Mouse (Mus musculus): ENCODE measurements around the gene Ccdc71. TPM values are rescaled to one million over a fixed set of nuclear protein-coding genes. Genes with fewer than 3 reads are reported as not detected.

Gene Ccdc71
- polyA plus RNA-seq, 1 experiment, result 26.0 TPM

DNA sequence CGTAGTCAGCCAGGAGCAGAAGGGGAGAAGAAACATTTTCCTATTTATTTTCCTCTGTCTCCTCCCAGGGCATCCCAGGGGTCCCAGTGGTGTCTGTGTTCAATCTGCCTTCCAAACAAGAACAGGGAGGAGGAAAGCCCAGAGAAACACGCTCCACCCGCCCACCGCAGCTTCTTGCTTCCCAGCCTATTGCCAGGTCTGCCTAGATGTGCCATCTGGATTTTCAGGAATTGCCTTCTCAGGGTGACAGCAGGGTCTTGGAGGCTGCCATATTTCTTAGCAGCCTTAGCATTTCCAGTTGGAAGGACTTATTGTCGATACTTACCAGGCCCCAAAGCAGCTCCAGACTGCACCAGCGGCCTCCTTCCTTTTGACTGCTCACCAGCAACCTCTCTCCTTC, 21.2 kb upstream of the Ccdc71 start:
- Histone ChIP-seq H3K27ac (ENCODE audit: insufficient read depth, low read depth, low read length) (no peak overlapping the region), H3K4me1 (ENCODE audit: control insufficient read depth, insufficient read depth, low read length) (no peaks in the 10 kb centered on the region), H3K36me3 (ENCODE audit: control insufficient read depth, insufficient read depth, low read length) (no peaks in the 10 kb centered on the region), H3K4me3 (ENCODE audit: insufficient read depth, low read depth, low read length) (no peak overlapping the region), H3K27me3 (replicated peaks; ENCODE audit: control insufficient read depth, insufficient read depth, low read length) (no peaks in the 10 kb centered on the region)
- TF ChIP-seq CTCF (conservative IDR thresholded peaks at IDR 0.05; ENCODE audit: insufficient read depth, insufficient read length, low read depth, low read length) (no peak), POLR2A (IDR thresholded peaks at IDR 0.05; ENCODE audit: low read depth, low read length) (no peak)
- DNase-seq, result no peak
- WGBS, result 94% methylated on average over 6 of the region's 6 CpGs

DNA sequence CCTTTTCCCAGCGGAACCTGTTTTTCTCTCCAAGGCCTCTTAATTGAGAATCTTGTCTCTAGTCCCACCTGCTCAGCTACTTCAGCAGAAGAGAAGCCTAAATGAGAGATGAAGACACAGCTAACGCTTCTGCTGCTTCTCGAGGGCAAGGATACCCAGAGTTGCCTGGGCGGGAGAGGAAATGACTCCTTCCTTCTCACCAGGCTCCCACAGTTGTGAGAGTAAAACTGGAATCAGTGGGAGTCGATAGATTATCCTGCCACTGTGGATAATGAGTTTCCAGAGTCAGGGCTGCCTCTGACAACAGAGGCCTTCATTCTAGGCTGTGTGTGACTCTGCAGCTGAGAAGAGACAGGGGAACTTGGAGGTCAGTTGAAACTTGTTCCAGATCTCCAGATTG, 19.8 kb upstream of the Ccdc71 start:
- no peaks in the 10 kb centered on the region for H3K4me1 ChIP-seq (ENCODE audit: control insufficient read depth, insufficient read depth, low read length)
- H3K36me3 ChIP-seq (ENCODE audit: control insufficient read depth, insufficient read depth, low read length), result no peaks in the 10 kb centered on the region
- no peaks in the 10 kb centered on the region for H3K27me3 ChIP-seq (replicated peaks; ENCODE audit: control insufficient read depth, insufficient read depth, low read length)
- TF ChIP-seq POLR2A (IDR thresholded peaks at IDR 0.05; ENCODE audit: low read depth, low read length) (no peak), CTCF (conservative IDR thresholded peaks at IDR 0.05; ENCODE audit: insufficient read depth, insufficient read length, low read depth, low read length) (no peak)
- WGBS, result 65% methylated on average over 5 of the region's 5 CpGs
- no peak overlapping the region for H3K4me3 ChIP-seq (ENCODE audit: insufficient read depth, low read depth, low read length)
- H3K27ac ChIP-seq (ENCODE audit: insufficient read depth, low read depth, low read length), result no peak overlapping the region
- DNase-seq, result no peak

DNA sequence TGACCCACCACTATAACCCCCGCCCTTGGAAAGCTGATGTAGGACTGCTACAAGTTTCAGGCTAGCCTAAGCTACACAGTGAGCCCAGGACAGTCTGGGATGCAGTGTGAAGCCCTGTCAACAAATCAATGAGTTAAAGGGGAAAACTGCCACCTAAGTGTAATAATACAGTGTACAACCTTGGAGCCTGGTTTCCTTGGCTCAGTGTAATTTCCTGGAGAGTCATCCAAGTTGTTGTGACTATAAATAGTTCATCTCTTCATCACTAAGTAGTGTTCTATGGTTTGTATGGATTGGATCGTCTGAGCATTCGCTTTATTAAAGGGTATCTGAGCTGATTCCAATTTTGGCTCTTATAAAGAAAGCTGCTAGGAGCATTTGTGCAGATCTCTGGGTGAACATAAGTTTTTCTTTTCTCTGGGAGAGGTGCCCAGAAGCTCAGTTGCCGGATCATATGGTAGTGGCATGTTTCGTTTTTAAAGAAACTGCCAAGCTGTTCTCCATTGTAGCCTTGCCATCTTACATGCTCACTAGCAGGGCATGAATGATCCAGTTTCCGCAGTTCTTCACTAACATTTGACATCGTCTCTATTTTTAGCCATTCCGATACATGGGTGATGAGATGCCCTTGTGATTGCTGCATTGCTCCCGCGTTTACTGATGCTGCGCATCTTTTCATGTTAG, 18.9 kb upstream of the Ccdc71 start:
- no peak for DNase-seq
- no peaks in the 10 kb centered on the region for H3K4me1 ChIP-seq (ENCODE audit: control insufficient read depth, insufficient read depth, low read length)
- H3K27me3 ChIP-seq (replicated peaks; ENCODE audit: control insufficient read depth, insufficient read depth, low read length), result no peaks in the 10 kb centered on the region
- H3K27ac ChIP-seq (ENCODE audit: insufficient read depth, low read depth, low read length), result no peak overlapping the region
- no peaks in the 10 kb centered on the region for H3K36me3 ChIP-seq (ENCODE audit: control insufficient read depth, insufficient read depth, low read length)
- WGBS, result 78% methylated on average over 11 of the region's 11 CpGs
- H3K4me3 ChIP-seq (ENCODE audit: insufficient read depth, low read depth, low read length), result no peak overlapping the region
- no peak for TF ChIP-seq POLR2A (IDR thresholded peaks at IDR 0.05; ENCODE audit: low read depth, low read length)
- TF ChIP-seq CTCF (conservative IDR thresholded peaks at IDR 0.05; ENCODE audit: insufficient read depth, insufficient read length, low read depth, low read length), result no peak

DNA sequence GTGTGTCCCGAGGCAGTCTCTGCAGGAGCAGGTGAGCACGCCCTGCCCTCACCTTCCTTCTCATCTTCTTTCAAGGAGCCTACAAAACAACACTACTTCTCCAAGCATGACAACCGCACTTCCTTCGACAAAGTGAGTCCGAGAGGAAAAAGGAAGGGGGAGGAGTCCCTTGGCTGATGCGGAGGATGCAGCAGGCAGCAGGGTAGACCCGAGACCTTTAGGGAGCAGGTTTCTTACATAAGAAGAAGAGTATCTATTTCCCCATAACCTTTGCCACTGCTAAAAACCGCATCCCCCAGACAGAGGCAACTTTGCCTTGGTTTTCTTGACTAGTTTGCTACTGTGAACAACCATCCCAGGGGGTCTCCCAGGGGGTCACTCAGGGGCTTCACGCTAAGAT, 15.2 kb upstream of the Ccdc71 start:
- Histone ChIP-seq H3K36me3 (ENCODE audit: control insufficient read depth, insufficient read depth, low read length) (no peaks in the 10 kb centered on the region), H3K27me3 (replicated peaks; ENCODE audit: control insufficient read depth, insufficient read depth, low read length) (no peaks in the 10 kb centered on the region), H3K4me1 (ENCODE audit: control insufficient read depth, insufficient read depth, low read length) (no peaks in the 10 kb centered on the region), H3K4me3 (ENCODE audit: insufficient read depth, low read depth, low read length) (no peak overlapping the region), H3K27ac (ENCODE audit: insufficient read depth, low read depth, low read length) (no peak overlapping the region)
- DNase-seq, result no peak
- TF ChIP-seq POLR2A (IDR thresholded peaks at IDR 0.05; ENCODE audit: low read depth, low read length) (no peak), CTCF (conservative IDR thresholded peaks at IDR 0.05; ENCODE audit: insufficient read depth, insufficient read length, low read depth, low read length) (no peak)
- WGBS, result 46% methylated on average over 9 of the region's 9 CpGs

DNA sequence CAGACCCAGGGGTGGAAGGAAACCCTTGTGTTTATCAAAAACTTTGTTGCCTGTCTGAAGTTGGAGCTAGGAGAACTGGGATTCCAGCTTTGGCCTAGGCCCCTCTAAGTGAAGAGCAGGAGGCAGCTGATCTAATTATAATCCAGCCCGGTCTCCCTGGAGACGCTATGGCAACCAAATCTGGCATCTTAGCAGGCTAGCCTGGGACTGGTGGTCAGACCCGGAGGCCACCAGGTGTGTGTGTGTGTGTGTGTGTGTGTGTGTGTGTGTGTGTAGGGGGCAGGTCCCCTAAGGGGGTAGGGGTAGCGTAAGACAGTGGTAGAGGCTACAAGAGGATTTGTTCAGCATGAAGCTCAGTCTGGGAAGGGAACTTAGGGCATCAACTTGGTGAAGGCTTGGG, 10.5 kb upstream of the Ccdc71 start:
- Histone ChIP-seq H3K27me3 (replicated peaks; ENCODE audit: control insufficient read depth, insufficient read depth, low read length) (no peaks in the 10 kb centered on the region), H3K27ac (ENCODE audit: insufficient read depth, low read depth, low read length) (no peak overlapping the region), H3K4me1 (ENCODE audit: control insufficient read depth, insufficient read depth, low read length) (peaks cover 7% of the 10 kb centered on the region), H3K4me3 (ENCODE audit: insufficient read depth, low read depth, low read length) (no peak overlapping the region), H3K36me3 (ENCODE audit: control insufficient read depth, insufficient read depth, low read length) (no peaks in the 10 kb centered on the region)
- WGBS, result 73% methylated on average over 4 of the region's 4 CpGs
- no peak for TF ChIP-seq POLR2A (IDR thresholded peaks at IDR 0.05; ENCODE audit: low read depth, low read length)
- no peak for TF ChIP-seq CTCF (conservative IDR thresholded peaks at IDR 0.05; ENCODE audit: insufficient read depth, insufficient read length, low read depth, low read length)
- no peak for DNase-seq

DNA sequence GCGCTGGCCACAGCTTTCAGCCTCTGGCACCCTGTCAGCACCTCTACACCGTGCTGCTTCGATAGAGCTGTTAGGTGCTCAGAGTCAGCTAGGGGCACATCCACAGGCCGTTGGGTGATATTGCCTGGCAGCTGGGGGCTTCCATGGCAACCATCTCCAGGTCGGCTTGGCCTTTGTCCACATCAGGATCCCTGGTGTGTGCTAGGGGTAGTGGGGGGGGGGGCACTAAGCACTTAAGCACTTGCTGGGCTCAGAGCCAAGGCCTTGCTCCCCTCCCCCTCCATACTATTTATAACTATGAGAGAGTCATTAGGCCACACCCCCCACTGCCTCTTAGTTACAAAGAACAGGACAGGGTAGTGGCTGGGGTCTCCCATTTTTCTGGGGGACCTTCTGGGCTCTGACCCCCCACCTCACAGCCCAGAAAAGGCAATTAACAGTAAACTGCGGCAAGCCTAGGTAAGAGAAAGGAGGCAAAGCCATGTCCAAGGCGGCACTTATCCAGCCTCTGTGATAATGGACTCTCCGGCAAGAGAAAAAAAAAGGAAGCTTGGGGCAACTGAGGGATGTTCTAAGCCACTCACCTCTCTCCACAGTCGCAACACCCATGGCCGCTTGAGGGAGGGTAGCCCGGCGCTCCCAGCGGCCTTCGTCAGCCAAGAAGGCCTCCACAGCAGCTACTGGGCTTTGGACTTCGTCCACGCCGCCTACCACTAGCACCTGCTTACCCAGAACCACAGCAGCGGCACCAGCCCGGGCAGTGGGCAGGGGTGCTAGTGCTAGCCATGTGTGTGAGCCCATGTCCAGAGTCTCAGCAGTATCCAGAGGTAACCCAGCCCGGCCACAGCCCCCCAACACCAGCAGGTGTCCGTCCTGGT, 9.8 kb upstream of the Ccdc71 start:
- TF ChIP-seq POLR2A (IDR thresholded peaks at IDR 0.05; ENCODE audit: low read depth, low read length) (no peak), CTCF (conservative IDR thresholded peaks at IDR 0.05; ENCODE audit: insufficient read depth, insufficient read length, low read depth, low read length) (no peak)
- Histone ChIP-seq H3K27ac (ENCODE audit: insufficient read depth, low read depth, low read length) (no peak overlapping the region), H3K27me3 (replicated peaks; ENCODE audit: control insufficient read depth, insufficient read depth, low read length) (no peaks in the 10 kb centered on the region), H3K4me3 (ENCODE audit: insufficient read depth, low read depth, low read length) (no peak overlapping the region), H3K36me3 (ENCODE audit: control insufficient read depth, insufficient read depth, low read length) (no peaks in the 10 kb centered on the region), H3K4me1 (ENCODE audit: control insufficient read depth, insufficient read depth, low read length) (peaks cover 7% of the 10 kb centered on the region)
- DNase-seq, result peak; percentile 43
- 56% methylated on average over 21 of the region's 21 CpGs for WGBS

DNA sequence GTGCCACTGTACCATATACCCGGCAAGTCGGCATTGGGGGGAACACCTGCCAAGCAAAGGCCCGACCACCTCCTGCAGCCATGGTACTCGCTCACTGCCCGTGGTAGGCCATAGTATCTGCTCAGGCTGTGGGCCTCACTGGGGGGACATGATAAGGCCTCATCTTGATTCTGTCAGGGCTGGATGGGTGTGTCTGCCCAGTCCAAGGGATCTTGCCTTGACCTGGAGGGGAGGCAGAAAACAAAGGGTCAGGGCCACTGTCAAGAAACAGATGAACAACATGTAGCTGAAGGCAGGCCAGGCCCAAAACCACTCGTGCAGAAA, 9.2 kb upstream of the Ccdc71 start:
- H3K27ac ChIP-seq (ENCODE audit: insufficient read depth, low read depth, low read length), result no peak overlapping the region
- WGBS, result 90% methylated on average over 6 of the region's 6 CpGs
- no peaks in the 10 kb centered on the region for H3K27me3 ChIP-seq (replicated peaks; ENCODE audit: control insufficient read depth, insufficient read depth, low read length)
- no peak for DNase-seq
- no peak overlapping the region for H3K4me3 ChIP-seq (ENCODE audit: insufficient read depth, low read depth, low read length)
- H3K4me1 ChIP-seq (ENCODE audit: control insufficient read depth, insufficient read depth, low read length), result peaks cover 7% of the 10 kb centered on the region
- no peak for TF ChIP-seq POLR2A (IDR thresholded peaks at IDR 0.05; ENCODE audit: low read depth, low read length)
- no peak for TF ChIP-seq CTCF (conservative IDR thresholded peaks at IDR 0.05; ENCODE audit: insufficient read depth, insufficient read length, low read depth, low read length)
- H3K36me3 ChIP-seq (ENCODE audit: control insufficient read depth, insufficient read depth, low read length), result no peaks in the 10 kb centered on the region

Measured in kidney, adult 2 months (tissue).